Mouse (Mus musculus) heart, embryonic 15.5 days (tissue): ENCODE results near the gene Eif4b. TPM values are rescaled to one million over a fixed set of nuclear protein-coding genes. Genes with fewer than 3 reads are reported as not detected.

Source experiments
- ATAC-seq: fragments of 200-750 bp; cut with Nextera tagmentation; replicated peaks from 2 replicates; pipeline ENCODE4 v1.8.0; 2017; ENCODE audit warnings: low read depth, moderate TSS enrichment; ENCODE audit not compliant: insufficient number of reproducible peaks, insufficient read depth, low FRiP score
- H3K27ac ChIP-seq: fragments of 300-500 bp; sonication (generic); 2 replicates; pipeline ENCODE4 v1.5.1; 2015; ENCODE audit warnings: mild to moderate bottlenecking, inconsistent platforms
- H3K27me3 ChIP-seq: fragments of 300-500 bp; sonication (generic); 2 replicates; pipeline ENCODE4 v1.6.1; 2015; ENCODE audit warnings: inconsistent platforms
- H3K36me3 ChIP-seq: fragments of 300-500 bp; sonication (generic); 2 replicates; pipeline ENCODE4 v1.6.1; 2015; ENCODE audit warnings: mild to moderate bottlenecking, inconsistent platforms
- H3K4me1 ChIP-seq: fragments of 300-500 bp; sonication (generic); replicated peaks from 2 replicates; pipeline ENCODE4 v1.6.1; 2015; ENCODE audit warnings: inconsistent platforms
- H3K4me2 ChIP-seq: fragments of 300-500 bp; sonication (generic); 2 replicates; pipeline ENCODE4 v1.6.1; 2015; ENCODE audit warnings: inconsistent platforms, mild to moderate bottlenecking, moderate library complexity
- H3K4me3 ChIP-seq: fragments of 300-500 bp; sonication (generic); 2 replicates; pipeline ENCODE4 v1.5.1; 2015; ENCODE audit warnings: mild to moderate bottlenecking, inconsistent platforms
- H3K9ac ChIP-seq: fragments of 300-500 bp; sonication (generic); 2 replicates; pipeline ENCODE4 v1.6.1; 2015; ENCODE audit warnings: mild to moderate bottlenecking, inconsistent platforms
- H3K9me3 ChIP-seq: fragments of 300-500 bp; sonication (generic); replicated peaks from 2 replicates; pipeline ENCODE4 v1.6.1; 2016; ENCODE audit warnings: inconsistent platforms
- WGBS: fragments of 180-500 bp; shearing (Covaris S2); methylation state at CpG from one replicate; pipeline ENCODE4 v1.1.7; 2015; ENCODE audit warnings: mixed read lengths; 5-methylcytosine and 5-hydroxymethylcytosine counted together
- polyA plus RNA-seq: library from polyadenylated mRNA; unstranded; fragments of >200 nt; fragmentation: Nextera tagmentation; extraction: Ambion mirVana; gene quantifications from 2 replicates; pipeline ENCODE4 v1.2.1, GENCODE M21; 2015

Gene Eif4b
- polyA plus RNA-seq, 1 experiment from 2014 or later = 56.5 TPM

GRCm38 (mm10) chr15:102112181-102112580 is 38.6 kb downstream of the Eif4b start:
- 90% methylated on average over 6 of the region's 6 CpGs for WGBS
- no peak overlapping the region for H3K27ac ChIP-seq
- peaks cover 42% of the 10 kb centered on the region for H3K4me1 ChIP-seq
- H3K9ac ChIP-seq = no peak overlapping the region
- H3K9me3 ChIP-seq = no peaks in the 10 kb centered on the region
- ATAC-seq = no peak
- H3K36me3 ChIP-seq = peaks cover 93% of the 10 kb centered on the region
- no peak overlapping the region for H3K4me2 ChIP-seq
- no peaks in the 10 kb centered on the region for H3K27me3 ChIP-seq
- no peak overlapping the region for H3K4me3 ChIP-seq

- WGBS = 71% methylated on average over 8 of the region's 8 CpGs
- Histone ChIP-seq H3K4me2 (no peak overlapping the region), H3K27ac (no peak overlapping the region), H3K27me3 (no peaks in the 10 kb centered on the region), H3K4me3 (no peak overlapping the region), H3K9ac (no peak overlapping the region), H3K36me3 (peaks cover 93% of the 10 kb centered on the region), H3K9me3 (no peaks in the 10 kb centered on the region), H3K4me1 (peaks cover 35% of the 10 kb centered on the region)
- ATAC-seq = no peak
These were observed 39.3 kb downstream of the Eif4b start for GRCm38 (mm10) chr15:102112827-102113226.

GRCm38 (mm10) chr15:102113674-102114073 is 40.1 kb downstream of the Eif4b start:
- ATAC-seq = no peak
- Histone ChIP-seq H3K4me3 (no peak overlapping the region), H3K27me3 (no peaks in the 10 kb centered on the region), H3K4me2 (no peak overlapping the region), H3K36me3 (peaks cover 96% of the 10 kb centered on the region), H3K9ac (no peak overlapping the region), H3K27ac (no peak overlapping the region), H3K4me1 (peaks cover 27% of the 10 kb centered on the region), H3K9me3 (no peaks in the 10 kb centered on the region)
- 81% methylated on average over 4 of the region's 4 CpGs for WGBS

- H3K9ac ChIP-seq = no peak overlapping the region
- H3K27me3 ChIP-seq = no peaks in the 10 kb centered on the region
- peaks cover 89% of the 10 kb centered on the region for H3K36me3 ChIP-seq
- 82% methylated on average over 7 of the region's 7 CpGs for WGBS
- H3K4me3 ChIP-seq = no peak overlapping the region
- ATAC-seq = no peak
- no peak overlapping the region for H3K27ac ChIP-seq
- peaks cover 18% of the 10 kb centered on the region for H3K4me1 ChIP-seq
- no peak overlapping the region for H3K4me2 ChIP-seq
- no peaks in the 10 kb centered on the region for H3K9me3 ChIP-seq
These were observed 41.2 kb downstream of the Eif4b start for GRCm38 (mm10) chr15:102114651-102115260.

- no peak overlapping the region for H3K27ac ChIP-seq
These were observed 42.2 kb downstream of the Eif4b start for GRCm38 (mm10) chr15:102115731-102116231.

GRCm38 (mm10) chr15:102116753-102117415 is 43.3 kb downstream of the Eif4b start:
- no peak overlapping the region for H3K4me2 ChIP-seq
- no peak overlapping the region for H3K4me3 ChIP-seq
- H3K9ac ChIP-seq = no peak overlapping the region
- no peaks in the 10 kb centered on the region for H3K27me3 ChIP-seq
- peaks cover 76% of the 10 kb centered on the region for H3K36me3 ChIP-seq
- H3K9me3 ChIP-seq = no peaks in the 10 kb centered on the region
- no peak for ATAC-seq
- H3K4me1 ChIP-seq = peaks cover 18% of the 10 kb centered on the region
- H3K27ac ChIP-seq = no peak overlapping the region
- WGBS = 73% methylated on average over 11 of the region's 11 CpGs

More at GRCm38 (mm10) chr15:102115731-102116231, 42.2 kb downstream of the Eif4b start:
- no peak overlapping the region for H3K4me3 ChIP-seq
- no peaks in the 10 kb centered on the region for H3K9me3 ChIP-seq
- no peak for ATAC-seq
- no peak overlapping the region for H3K4me2 ChIP-seq
- peaks cover 18% of the 10 kb centered on the region for H3K4me1 ChIP-seq
- no peak overlapping the region for H3K9ac ChIP-seq
- H3K36me3 ChIP-seq = peaks cover 80% of the 10 kb centered on the region
- 59% methylated on average over 9 of the region's 9 CpGs for WGBS
- no peaks in the 10 kb centered on the region for H3K27me3 ChIP-seq

GRCm38 (mm10) chr15:102117461-102118443 is 44.2 kb downstream of the Eif4b start:
- Histone ChIP-seq H3K4me2 (no peak overlapping the region), H3K27ac (no peak overlapping the region), H3K4me1 (peaks cover 17% of the 10 kb centered on the region), H3K27me3 (no peaks in the 10 kb centered on the region), H3K9ac (no peak overlapping the region), H3K4me3 (no peak overlapping the region), H3K9me3 (no peaks in the 10 kb centered on the region), H3K36me3 (peaks cover 74% of the 10 kb centered on the region)
- no peak; the same call in 1 of the 2 replicates for ATAC-seq
- WGBS = 64% methylated on average over 19 of the region's 19 CpGs

- H3K4me1 ChIP-seq = peaks cover 13% of the 10 kb centered on the region
- no peak overlapping the region for H3K27ac ChIP-seq
- WGBS = 89% methylated on average over 4 of the region's 4 CpGs
- H3K36me3 ChIP-seq = peaks cover 66% of the 10 kb centered on the region
- H3K4me2 ChIP-seq = no peak overlapping the region
- no peak overlapping the region for H3K4me3 ChIP-seq
- H3K9ac ChIP-seq = no peak overlapping the region
- no peak for ATAC-seq
- no peaks in the 10 kb centered on the region for H3K9me3 ChIP-seq
- no peaks in the 10 kb centered on the region for H3K27me3 ChIP-seq
These were observed 45.0 kb downstream of the Eif4b start for GRCm38 (mm10) chr15:102118591-102118990.

- Histone ChIP-seq H3K9me3 (no peaks in the 10 kb centered on the region), H3K36me3 (peaks cover 59% of the 10 kb centered on the region), H3K27ac (no peak overlapping the region), H3K4me3 (no peak overlapping the region), H3K4me2 (no peak overlapping the region), H3K4me1 (peaks cover 11% of the 10 kb centered on the region), H3K27me3 (no peaks in the 10 kb centered on the region), H3K9ac (no peak overlapping the region)
- ATAC-seq = no peak
- WGBS = 71% methylated on average over 8 of the region's 8 CpGs
These were observed 45.7 kb downstream of the Eif4b start for GRCm38 (mm10) chr15:102119121-102119830.

- H3K9ac ChIP-seq = no peak overlapping the region
- 60% methylated on average over 2 of the region's 2 CpGs for WGBS
These were observed 46.2 kb downstream of the Eif4b start for GRCm38 (mm10) chr15:102119831-102120170.

GRCm38 (mm10) chr15:102120530-102120929 is 47.0 kb downstream of the Eif4b start:
- Histone ChIP-seq H3K4me2 (no peak overlapping the region), H3K36me3 (peaks cover 47% of the 10 kb centered on the region), H3K4me1 (peaks cover 11% of the 10 kb centered on the region), H3K9me3 (no peaks in the 10 kb centered on the region), H3K27me3 (no peaks in the 10 kb centered on the region), H3K4me3 (no peak overlapping the region), H3K27ac (no peak overlapping the region), H3K9ac (no peak overlapping the region)
- ATAC-seq = no peak
- WGBS = 65% methylated on average over 5 of the region's 5 CpGs

More at GRCm38 (mm10) chr15:102119831-102120170, 46.2 kb downstream of the Eif4b start:
- H3K4me1 ChIP-seq = peaks cover 11% of the 10 kb centered on the region
- no peak overlapping the region for H3K4me2 ChIP-seq
- ATAC-seq = no peak
- no peaks in the 10 kb centered on the region for H3K9me3 ChIP-seq
- no peak overlapping the region for H3K4me3 ChIP-seq
- H3K27ac ChIP-seq = no peak overlapping the region
- H3K27me3 ChIP-seq = no peaks in the 10 kb centered on the region
- H3K36me3 ChIP-seq = peaks cover 54% of the 10 kb centered on the region
